Mouse (Mus musculus) urinary bladder, postnatal 10 days (tissue): Measurements from ENCODE around the gene Gpsm1.
A peak's percentile ranks its signal among the peaks of the same experiment; 100 is the strongest.

Experiments
- DNase-seq: peaks from one replicate; pipeline ENCODE4 v3.0.0; 2022; ENCODE audit warnings: low spot score

Gpsm1 gene

DNA sequence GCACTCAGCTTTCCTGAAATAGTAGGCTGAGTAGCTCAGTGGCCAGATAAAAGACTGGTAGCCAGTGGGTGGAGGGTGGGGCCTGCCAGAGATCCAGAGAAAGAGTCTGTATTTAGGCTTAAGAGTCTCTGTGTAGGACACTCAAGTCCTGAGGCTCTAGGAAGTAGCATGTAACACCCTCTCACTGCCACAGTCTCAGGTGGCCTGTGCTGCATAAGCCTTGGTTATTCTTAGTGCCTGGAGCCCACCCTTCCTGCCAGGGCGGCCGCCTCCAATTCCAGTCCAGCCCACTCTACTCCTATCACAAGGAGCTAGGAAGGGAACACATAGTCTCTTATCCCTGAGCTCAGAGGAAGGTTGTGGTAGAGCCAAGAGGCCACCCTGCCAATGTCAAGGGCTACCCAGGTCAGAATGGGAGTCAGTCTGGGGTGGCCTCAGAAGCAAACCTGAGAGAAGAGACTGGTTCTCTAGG is 26.2 kb downstream of the Gpsm1 start:
- DNase-seq, result no peak

GRCm38 (mm10) chr2:26342044-26342443 is 26.7 kb downstream of the Gpsm1 start:
- DNase-seq, result peak; percentile 29

DNA sequence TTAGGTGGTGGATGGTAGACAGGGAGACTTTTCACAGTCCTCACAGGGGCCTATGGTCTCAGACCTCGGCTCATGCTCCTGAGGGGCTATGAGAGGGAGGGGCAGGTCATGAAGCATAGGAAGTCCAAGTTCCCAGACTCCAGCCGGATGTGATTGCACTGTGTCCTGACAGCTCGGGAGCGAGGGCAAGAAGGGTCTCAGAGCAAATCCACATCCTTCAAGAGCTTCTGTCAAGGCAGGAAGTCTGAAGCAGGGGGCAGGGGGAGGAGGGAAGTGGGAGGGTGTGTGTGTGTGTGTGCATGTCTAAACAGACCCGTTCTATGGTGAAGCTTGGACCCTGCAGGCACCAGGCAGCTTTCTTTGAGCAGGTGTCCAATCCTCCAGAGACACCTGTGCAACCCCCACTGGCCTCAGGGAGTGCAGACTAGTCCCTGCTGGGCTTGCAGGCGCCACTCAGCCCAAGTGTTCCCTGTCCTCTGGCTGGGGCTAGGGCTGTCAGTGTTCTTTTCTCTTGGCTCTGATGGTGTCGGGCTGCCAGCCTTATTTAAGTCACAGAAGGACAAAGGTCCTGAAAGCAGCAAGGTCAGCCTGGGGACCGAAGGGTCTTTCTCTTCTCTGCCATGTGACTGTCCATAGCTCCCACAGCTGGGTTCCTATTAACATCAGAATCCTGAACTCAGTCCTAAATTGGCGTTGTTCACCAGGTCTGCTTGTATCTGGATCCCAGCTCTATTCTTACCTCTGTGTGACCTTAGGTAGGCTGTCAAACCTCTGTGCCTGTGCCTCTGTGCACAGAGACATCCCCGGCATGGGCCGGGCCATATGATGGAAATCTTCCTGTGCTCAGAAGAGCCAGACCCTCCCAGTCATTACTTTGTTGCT is 27.5 kb downstream of the Gpsm1 start:
- DNase-seq, result no peak

DNA sequence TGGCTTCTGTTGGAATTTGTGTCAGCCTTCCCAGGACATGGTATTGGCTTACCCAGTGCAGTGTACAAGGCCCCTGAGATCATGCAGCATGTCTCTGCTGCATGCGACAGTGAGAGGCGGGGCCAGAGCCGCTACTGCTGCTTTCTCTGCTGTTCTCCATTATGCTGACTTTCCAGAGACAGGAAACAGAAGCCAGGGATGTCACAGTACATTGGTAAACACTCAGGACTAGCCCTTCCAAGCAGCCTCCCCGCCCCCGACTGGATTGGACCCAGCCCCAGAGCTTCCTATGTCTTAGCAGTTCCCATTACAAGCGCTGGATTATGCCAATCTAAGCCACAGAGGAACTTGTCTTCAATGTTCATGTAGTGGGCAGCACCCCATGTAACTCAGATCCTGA is 32.9 kb downstream of the Gpsm1 start:
- DNase-seq, result no peak

- peak; percentile 74 for DNase-seq
Observed at GRCm38 (mm10) chr2:26351358-26352290, 36.3 kb downstream of the Gpsm1 start, which contains the start of gene Dnlz. TSS of gene Dnlz (minus strand) at chr2:26352110.

- DNase-seq, result no peak
Observed at GRCm38 (mm10) chr2:26352291-26352910, 37.1 kb downstream of the Gpsm1 start.

DNA sequence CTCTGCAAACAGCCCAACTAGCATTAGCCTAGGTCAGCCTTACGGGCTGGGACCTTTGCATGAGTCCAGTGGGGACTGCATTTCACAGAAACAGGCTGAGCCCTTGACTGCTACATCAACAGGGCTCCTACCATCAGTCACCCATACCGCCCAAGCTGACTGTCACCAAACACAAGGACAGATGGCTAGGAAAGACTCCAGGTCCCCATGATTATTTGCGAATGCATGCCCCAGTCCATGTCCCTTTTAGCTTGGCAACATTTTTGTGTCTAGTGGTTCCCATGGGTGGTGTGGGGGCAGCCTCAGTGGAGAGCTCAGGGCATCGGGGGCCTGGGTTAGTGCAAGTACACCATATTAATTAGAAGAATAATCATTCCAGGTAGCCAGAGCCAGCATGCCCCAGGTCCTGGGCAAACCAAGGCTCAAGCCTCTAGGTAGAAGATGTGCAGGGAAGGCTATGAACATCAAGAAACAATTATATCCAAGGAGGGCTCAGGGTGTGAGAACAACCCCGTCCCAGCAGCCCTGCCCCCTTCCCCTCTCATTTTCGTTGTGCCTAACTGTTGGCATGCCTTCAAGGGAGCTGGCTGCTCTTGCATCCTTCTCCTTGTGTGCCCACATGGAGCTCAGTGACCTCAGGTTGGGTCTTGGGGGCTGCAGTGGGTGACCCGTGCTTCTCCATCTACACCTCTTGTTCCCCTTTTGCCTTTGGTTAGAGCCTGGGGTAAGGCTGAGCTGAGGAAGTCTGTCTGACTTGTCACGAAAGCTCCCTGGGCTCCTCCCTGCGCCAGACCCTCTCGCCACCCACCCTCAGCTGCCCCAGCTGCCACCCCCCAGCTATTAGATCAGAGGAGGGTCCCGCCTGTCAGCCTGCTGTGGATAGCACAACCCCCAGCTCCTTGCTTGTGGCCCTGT is 38.0 kb downstream of the Gpsm1 start:
- DNase-seq, result no peak

GRCm38 (mm10) chr2:26354401-26354800 is 39.1 kb downstream of the Gpsm1 start:
- no peak for DNase-seq

GRCm38 (mm10) chr2:26356231-26356630 is 40.9 kb downstream of the Gpsm1 start:
- no peak for DNase-seq

DNA sequence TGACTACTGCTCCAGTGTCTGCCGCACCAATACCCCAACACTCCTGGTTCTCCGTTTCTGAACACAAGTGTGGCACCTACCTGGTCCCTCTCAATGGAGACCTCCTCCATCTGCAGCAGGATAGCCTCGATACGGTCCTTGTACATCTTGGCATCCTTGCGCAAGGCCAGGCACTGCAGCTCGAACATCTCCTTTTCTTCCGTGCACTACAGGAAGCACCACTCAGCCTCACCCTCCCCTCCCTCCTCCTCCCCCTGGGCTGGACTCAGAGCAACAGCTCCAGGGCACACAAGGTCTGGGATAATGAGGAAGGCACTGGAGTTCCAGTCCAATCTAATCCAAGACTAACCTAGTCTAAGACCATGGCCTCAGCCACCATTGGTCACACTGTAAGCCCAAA is 41.4 kb downstream of the Gpsm1 start:
- no peak for DNase-seq

DNA sequence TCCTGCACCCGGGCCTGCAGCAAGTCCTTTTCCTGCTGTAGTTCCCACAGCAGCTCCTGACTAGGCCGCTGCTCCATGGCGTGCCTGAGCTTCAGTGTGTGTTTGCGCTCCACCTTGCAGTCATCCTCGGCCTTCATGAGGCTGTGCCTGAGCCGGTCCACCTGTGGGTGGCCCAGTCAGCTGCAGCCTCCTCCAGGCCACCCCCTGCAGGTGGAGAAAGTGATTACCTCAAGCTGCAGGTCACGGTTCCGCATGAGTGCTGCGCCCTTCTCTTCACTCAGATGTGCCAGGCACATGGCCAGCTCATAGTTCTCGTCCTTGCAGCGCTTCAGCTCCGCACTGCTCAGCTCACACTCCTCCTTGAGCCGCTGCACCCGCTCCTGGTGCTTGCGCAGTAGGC is 42.2 kb downstream of the Gpsm1 start:
- no peak for DNase-seq

DNA sequence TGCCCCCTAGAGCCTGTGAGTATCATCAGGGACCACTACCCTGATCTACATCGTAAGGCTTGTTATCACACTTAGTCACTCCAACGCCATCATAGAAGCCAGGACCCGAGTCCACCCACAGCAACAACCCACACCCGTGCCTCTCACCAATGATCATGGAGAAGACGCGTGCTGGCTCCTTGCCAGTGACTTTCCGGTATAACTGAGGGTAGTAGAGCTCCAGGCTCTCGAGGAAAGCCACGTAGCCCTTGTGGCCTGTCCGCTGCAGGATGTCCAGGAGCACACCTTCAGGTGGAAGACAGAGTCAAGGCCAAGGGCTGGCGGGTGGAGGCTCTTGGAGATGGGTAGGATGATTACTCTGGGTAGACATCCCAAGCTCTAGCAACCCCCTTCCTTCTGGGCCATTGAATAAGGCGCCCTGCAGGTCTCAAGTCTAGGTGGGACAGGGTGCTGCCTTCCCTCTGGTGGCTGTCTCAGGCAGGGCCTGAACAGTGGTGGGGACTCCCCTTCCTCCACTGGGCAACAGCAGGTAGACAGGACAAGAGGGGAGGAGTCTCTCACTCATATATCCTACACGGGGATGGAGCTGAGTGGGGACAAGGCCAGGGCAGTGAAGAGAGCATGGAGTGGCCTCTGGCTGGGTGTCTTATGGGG is 43.5 kb downstream of the Gpsm1 start:
- no peak for DNase-seq

DNA sequence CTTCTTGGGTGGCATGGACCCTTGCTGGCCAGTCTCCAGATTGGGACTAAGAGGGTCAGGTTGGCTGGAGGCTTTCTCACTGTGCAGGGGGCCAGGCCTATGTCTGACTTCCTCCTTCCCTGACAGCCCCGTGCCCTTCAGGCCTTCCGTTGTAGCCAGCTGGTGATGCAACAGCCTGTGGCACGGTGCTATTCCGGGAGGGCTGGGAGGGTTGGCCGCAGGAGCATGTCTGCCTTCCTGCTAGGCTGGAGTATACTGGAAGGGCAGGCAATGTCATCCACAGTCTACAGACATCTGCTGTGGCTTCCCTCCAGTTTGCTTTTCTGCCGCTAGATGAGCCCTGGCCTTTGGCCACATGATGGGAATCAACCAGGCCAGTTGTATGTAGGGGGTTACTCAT is 44.7 kb downstream of the Gpsm1 start:
- no peak for DNase-seq

- no peak for DNase-seq
Observed at GRCm38 (mm10) chr2:26360772-26361171, 45.5 kb downstream of the Gpsm1 start, which contains the start of gene Card9. TSS of gene Card9 (minus strand) at chr2:26360918.

- no peak for DNase-seq
Observed at GRCm38 (mm10) chr2:26362991-26363390, 47.7 kb downstream of the Gpsm1 start.

DNA sequence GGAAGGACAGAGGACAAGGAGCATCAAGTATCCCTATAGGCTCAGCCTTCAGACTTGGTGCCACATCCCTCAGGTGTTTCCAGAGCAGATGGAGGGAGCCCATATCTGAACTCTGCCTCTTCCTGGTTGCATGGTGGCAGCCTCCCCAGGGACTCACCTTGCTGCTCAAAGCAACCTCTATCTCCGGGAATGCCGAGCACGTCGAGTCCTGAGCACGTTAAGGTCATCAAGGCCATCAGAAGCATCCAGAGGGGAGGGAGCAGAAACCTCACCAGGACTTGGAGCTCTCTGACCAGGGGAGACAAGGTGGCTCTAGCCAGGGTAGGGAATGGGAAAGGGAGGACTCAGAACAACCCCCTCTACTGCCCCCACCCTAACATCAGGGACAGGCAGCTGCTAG is 48.2 kb downstream of the Gpsm1 start:
- DNase-seq, result no peak

DNA sequence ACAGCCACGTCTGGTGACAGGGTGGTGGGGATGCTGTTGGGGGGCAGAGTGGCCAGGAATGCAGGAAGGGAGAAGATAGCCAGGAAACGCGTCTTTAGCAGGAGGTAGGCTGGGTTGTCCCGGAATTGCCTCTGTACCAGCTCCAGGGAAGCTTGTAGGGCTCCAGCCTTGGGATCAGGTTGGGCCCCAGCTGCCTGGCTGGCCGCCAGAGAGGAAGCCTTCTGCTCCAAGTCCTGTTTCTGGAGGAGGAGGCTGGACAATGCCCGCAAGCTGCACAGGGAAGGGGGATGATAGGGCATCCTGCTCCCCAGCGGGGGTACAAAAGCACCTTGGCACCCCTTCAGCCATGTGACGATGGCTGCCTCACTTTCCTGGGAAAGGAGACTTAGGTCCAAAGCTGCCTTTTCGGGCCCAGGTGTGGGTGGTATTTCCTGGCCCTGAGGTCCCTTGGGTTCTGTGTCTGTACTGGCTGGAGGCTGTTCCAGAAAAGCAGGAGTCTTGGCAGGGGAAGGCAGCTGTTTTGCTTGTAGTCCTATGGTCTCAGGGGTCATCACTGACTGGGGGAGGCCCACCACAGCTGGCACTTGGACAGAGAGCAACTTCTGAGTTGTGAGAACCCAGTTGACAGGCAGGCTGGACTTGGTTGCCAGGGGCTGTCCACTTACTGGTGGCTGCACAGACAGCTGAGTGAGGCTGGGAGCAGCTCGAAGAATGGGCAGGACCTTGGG is 49.6 kb downstream of the Gpsm1 start:
- no peak for DNase-seq

- no peak for DNase-seq
Observed at GRCm38 (mm10) chr2:26367911-26368310, 52.6 kb downstream of the Gpsm1 start.

- DNase-seq, result no peak
Observed at GRCm38 (mm10) chr2:26368572-26368971, 53.3 kb downstream of the Gpsm1 start.

DNA sequence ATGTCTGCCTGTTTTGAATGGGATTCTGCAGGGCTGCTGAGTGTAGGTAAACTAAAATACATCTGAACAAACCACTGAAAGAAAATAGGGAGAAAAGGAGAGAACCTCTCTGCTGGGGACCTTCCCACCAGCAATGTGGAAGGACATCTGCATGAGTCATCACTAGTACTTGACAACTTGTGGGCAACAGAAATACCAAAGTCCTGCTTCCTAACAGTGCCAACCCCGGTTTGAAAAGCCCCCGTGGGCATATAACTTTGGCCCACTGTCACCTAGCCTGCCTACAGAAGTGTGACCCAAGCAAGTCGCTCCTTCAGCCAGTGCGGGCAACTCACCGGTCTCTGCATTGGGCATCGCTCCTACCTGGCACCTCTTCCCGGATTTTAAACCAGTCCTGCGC is 57.1 kb downstream of the Gpsm1 start:
- DNase-seq, result no peak
